Mouse (Mus musculus) kidney, postnatal 36 days (tissue): ENCODE measurements around the gene Cadm4.

Experiments
- DNase-seq, 2 experiments: peaks; one replicate each; pipeline ENCODE4 v3.0.0; 2021 to 2022; ENCODE audit warnings: mixed read lengths in 2 of 2

The Cadm4 gene

DNA sequence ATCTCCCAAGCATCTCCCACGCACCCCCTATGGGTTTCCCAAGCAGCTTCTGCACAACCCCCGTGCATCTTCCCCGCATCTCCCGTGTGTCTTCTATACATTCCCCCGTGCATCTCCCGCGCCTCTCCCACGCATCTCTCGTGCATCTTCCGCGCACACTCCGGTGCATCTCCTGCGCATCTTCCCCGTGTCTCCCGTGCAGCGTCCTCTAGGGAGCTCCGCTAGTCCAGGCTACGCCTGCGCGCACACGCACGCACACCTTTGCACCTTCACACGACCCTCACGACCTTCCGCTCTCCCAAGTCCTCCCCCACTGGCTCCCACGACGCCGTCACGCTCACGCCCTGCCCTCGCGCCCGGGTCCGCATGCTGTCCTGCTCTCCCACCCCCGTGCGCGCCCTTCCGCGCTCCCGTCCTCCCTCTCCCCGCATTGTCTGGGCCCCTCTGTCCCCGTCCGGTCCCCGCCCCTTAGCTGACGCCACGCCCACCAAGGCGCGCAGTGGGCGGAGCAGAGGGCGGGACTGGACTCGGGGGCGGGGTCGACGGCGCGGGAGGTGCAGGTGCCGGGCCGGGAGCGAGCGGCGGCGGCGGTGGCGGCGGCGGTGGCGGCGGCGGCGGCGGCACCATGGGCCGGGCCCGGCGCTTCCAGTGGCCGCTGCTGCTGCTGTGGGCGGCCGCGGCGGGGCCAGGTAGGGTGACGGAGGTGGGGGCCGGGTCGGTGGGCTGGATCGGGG lies at the start of gene Cadm4:
Gene Cadm4, plus strand, starts transcription at position 550 of the 734 bp plus-strand sequence.
- peak; percentile 75 to 91 for DNase-seq

DNA sequence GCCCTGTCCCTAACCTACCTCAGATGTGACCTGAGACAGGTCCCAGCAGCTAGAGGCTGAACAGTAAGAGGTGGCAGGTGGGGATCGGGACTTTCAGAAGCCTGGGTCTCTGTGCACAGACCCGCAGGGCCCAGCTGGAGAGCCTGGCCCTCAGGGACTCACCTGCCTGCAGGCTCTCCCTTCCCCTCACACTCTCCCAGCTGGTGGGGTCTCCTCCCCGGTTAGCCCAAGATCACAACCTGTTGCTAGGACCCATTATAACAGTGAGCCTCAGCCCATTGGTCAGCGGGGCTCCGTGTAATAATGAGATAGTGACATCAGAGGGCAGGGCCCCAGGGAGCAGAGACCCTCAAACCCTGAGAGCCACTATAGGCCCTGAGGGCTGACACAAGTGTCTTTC lies 46.5 kb upstream of the Cadm4 start:
- DNase-seq: no peak

DNA sequence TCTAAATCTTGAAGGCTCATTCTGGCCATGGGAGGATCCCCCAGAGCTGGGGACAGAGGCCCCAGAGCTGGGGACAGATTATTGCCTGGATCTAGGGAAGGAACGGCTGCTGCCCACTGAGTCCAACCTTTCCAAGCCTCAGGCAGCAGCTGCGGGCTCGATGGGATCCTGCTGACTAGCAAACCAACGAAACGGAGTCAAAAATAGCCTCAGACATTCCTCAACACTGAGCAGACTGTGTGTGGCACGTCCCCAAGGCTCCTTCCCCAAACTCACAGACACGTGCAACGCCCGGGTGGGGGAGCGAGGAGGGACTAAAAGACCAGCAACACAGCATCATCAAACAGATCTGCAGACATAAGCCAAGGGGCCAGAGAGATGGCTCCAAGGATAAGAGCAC lies 43.8 kb upstream of the Cadm4 start:
- DNase-seq: no peak

DNA sequence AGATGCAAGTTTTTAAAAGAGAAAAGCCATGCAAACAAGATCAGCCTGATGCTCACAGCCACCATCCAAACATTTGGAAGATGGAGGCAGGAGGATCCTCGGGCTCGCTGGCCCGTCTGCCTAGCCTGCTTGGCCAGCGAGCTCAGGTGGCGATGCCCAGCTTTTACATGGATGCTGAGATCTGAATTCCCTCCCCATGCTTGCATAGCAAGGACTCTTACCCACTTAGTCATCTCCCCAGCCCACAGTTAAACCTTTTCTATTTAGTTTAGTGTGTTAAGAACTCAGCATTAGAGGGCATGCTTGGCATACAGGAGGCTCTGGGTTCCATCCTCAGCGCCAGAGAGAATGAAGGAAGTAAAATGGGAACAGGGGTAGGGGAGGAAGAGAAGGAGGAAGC lies 42.6 kb upstream of the Cadm4 start:
- no peak for DNase-seq

DNA sequence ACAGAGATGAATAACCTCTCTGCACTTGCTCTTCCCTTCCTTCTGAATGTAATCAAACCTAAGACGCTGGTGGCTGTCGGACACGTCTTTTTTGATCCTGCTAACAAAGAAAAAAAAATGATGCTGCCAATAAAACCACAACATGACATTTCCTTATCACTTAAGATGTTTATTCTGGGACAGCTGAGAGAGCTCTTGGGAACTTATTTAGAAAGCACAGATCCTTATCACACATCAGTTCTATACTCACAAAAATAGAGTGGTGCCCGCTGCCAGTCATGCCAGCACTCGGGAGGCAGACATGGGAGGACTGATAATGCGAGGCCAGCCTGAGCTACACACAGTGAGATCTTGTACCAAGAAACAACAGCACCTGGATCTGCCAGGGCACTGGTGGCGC lies 41.9 kb upstream of the Cadm4 start:
- no peak for DNase-seq

- peak; percentile 64 to 84 for DNase-seq
Measured at GRCm38 (mm10) chr7:24441785-24442184, 40.0 kb upstream of the Cadm4 start.

DNA sequence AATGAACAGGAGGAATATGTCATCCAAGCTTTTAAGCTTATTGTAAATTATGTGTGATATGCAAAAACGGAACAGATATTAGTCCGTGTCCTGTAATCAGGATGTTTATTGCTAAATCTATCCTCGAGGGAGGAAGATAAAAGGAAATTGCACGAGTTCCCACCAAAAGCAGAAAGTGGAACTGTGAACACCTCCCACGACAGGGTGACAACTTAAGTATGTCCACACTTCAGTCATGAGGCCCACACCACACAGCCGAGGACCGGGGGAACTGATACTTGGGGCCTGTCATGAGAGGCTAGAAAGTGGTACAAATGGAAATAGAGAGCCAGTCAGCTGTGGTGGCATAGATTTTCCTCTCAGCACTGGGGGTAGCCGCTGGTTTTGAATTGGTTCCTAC lies 39.5 kb upstream of the Cadm4 start:
- no peak for DNase-seq

DNA sequence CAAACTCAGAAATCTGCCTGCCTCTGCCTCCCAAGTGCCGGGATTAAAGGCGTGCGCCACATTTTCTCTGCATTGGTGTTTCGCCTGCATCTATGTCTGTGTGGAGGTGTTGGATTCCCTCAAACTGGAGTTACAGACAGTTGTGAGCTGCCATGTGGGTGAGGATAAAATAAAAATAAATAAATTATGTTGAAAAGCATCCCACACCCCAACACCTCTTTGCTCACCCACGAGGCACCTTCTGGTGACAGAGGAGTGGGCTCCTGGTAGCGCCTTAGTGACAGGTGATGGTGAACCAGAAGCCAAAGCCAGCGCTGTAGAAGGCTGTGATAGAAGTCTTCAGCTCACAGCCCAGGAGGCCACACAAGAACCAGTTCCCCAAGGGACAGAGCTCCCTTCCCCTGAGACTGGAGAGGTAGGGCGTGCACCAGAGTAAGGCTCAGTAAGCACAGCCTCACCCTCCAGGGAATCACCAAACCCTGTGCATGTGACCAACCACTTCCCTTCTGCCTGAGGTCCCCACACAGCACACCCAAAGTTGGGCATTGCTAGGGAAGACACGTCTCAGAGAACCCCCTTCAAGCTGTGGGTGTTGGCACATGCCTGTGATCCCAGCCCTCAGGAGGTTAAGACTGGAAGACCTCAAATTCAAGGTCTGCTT lies 36.4 kb upstream of the Cadm4 start:
- DNase-seq: no peak

DNA sequence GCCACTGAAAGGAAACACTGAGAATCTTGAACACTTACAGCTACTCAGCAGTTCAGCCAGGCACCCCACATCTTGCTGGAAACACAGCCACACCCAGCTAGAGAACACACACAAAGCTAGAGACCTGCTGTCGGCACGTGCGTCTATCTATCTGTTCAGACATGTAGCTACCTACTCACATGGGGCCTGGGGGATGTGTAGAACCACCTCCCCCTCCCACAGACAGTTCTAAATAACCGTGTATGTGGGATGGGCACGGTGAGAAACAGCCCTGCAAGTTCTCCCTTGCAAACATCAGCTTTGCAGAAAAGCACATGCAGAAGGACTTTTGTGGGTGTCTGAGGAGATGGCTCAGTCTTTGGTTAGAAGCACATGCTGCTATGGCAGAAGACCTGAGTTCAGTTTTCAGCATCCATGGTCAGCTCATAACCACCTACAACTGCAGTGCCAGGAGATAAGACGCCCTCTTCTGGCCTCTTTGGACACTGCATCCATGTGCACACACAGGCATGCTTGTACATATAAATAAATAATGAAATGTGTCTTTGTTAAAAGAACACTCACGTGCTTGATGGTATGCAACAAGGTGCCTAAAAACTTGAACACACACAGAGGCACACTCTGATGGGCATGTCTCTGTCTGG lies 35.0 kb upstream of the Cadm4 start:
- no peak for DNase-seq

GRCm38 (mm10) chr7:24448782-24449517 lies 32.9 kb upstream of the Cadm4 start:
- no peak for DNase-seq

DNA sequence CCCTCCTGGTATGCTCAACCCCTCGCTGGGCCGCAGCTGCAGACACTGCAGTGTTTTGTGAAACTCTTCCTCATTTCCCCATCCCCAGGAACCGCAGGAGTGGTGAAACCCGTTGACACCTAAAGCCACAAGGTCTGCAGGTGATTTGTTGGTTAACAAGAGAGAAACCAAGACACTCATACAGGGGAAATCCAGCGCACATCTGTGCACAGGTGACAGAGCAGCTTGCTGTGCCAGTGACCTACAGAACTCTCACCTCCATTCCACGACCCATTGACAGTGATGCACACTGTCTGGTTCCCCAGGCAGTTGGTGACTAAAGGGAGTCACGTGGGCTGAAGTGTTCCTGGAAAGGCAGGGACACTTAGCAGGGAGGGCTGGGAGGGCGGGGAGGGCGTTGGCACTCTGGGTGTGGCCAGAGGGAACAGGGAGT lies 31.2 kb upstream of the Cadm4 start:
- no peak for DNase-seq

DNA sequence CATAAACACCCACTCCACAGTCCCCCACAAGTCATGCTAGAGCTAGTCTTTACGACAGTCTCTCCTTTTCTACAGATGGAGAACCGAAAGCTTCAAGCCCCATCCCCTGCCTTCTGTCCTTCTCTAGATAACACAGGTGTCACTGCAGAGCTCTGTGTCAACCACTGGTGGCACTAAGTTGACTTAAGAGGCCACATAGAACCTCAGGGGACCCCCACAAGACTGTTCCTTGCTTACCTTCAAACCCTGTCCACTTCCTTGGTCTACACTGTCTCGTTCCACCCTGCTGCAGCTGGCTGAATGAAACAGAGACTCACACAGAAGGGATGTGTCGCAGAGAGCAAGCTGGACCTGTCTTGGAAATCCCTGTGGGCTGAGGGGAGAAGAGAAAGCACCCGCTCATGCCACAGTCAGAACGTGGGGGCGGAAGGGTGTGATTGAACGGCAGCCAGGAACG lies 29.9 kb upstream of the Cadm4 start, which contains the start of gene Irgc1:
Gene Irgc1, minus strand, starts transcription at position 443 of the 457 bp plus-strand sequence.
- DNase-seq: no peak

- DNase-seq: no peak
Measured at GRCm38 (mm10) chr7:24454199-24454598, 27.6 kb upstream of the Cadm4 start.

- peak; percentile 48 to 71 for DNase-seq
Measured at GRCm38 (mm10) chr7:24455726-24456125, 26.1 kb upstream of the Cadm4 start.

DNA sequence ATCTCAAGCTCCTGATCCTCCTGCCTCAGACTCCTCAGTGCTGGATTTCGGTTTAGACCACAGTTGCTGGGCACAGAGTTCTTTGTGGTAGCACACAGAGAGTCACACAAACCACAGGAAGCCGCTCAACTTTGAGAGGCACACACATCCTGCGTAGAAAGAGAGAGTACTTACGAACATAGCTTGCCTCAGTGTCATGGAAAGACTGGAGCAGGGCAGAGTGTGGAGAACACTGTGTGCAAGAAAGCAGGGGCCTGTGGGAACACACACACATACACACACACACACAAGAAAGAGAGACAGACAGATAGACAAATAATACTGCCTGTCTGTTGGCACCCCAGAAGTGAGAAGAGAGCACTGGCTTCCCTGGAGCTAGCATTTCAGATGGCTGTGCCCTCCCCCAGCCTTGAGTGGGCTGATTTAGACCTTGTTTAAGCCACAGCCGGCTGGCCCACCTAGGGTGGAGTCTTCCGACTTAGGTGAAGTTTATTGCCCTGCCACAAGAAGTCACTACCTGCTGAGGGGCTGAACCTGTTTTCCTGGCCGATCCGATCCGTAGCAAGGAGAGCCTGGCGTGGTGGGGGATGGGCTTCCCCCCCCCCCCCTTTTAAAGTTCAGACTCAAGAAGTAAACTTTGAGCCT lies 24.0 kb upstream of the Cadm4 start:
- no peak for DNase-seq

GRCm38 (mm10) chr7:24459440-24459839 lies 22.4 kb upstream of the Cadm4 start:
- no peak for DNase-seq

GRCm38 (mm10) chr7:24459843-24460242 lies 22.0 kb upstream of the Cadm4 start:
- DNase-seq: peak; percentile 38 to 49

- DNase-seq: peak; percentile 84 to 89
Measured at GRCm38 (mm10) chr7:24461376-24462051, 20.3 kb upstream of the Cadm4 start.

GRCm38 (mm10) chr7:24462388-24463319 lies 19.2 kb upstream of the Cadm4 start, which contains the start of gene Plaur:
TSS of gene Plaur (plus strand) at chr7:24462484.
- peak; percentile 41 to 62 for DNase-seq

DNA sequence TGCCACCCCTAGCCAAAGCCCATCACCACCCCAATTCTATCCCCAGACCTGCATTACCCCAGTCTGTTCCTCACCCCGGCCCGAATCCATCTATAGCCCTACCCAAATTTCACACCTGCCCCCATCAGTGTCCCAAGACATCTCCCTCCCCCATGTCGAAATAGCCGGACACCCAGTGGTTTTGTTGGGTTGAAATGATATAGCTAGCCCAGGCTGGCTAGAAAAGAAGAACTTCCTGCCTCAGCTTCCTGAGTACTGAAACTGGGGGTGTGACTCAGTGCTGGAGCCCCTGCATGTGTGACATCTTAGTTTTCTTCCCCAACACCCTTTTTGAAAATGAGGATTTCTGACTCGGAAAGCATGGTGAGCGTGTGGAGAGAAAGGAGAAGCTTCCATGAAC lies 15.0 kb upstream of the Cadm4 start:
- DNase-seq: no peak

DNA sequence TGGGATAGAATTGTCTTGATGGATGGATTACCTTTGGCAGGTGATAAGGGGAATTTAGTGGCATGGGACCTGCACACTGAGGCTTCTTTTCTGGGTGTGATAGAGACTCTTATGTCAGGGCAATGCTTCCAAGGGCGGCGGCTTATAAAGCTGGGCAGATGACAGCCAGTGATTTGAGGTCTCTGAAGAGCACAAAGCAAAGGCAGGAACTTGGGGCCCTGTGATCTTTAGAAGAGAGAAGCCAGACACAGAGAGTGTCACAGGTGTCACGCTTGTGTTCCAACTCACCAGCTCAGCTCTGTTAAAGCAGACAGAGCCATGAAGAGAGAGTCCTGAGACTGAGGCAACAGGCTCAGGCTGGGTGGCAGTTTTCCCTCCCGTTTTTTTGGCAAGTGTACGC lies 13.9 kb upstream of the Cadm4 start:
- DNase-seq: no peak
